Mouse (Mus musculus) lung, postnatal 4 days (tissue): ENCODE measurements at regions not wholly inside any gene's neighbourhood (a gene's known extent, or its start where the extent isn't known, plus 50 kb on each side); places are given as distances from the start of the nearest gene placed in this dataset.
A peak's percentile ranks its signal among the peaks of the same experiment; 100 is the strongest.

Source experiments
- DNase-seq, 2 experiments: peaks; one replicate each; pipeline ENCODE4 v3.0.0; 2021

DNA sequence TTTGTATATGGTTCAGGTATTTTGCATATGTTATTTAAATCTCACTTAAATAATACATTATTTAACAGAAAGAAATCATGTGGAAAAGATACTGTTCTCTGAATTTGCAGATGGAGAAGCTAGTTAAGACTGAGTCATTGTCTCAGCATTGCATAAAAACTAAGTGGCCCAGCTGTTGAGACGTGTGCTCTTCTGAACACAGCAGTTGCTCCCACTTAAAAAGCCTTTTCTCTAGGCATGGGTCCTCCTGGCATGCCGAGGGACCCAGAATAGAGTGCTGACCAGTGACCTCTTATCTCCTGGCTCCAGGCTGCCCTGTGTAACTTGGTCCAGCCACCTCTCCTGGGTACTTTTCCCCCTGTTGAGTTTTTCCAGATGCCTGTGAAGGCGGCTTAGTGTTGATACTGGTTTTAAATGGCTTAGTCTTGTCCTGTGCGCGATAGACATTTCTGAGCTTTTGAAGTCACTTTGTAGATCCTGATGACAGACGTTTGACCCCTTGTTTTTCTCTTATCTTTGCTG lies 312.2 kb downstream of the Plpp3 start:
- no peak for DNase-seq

DNA sequence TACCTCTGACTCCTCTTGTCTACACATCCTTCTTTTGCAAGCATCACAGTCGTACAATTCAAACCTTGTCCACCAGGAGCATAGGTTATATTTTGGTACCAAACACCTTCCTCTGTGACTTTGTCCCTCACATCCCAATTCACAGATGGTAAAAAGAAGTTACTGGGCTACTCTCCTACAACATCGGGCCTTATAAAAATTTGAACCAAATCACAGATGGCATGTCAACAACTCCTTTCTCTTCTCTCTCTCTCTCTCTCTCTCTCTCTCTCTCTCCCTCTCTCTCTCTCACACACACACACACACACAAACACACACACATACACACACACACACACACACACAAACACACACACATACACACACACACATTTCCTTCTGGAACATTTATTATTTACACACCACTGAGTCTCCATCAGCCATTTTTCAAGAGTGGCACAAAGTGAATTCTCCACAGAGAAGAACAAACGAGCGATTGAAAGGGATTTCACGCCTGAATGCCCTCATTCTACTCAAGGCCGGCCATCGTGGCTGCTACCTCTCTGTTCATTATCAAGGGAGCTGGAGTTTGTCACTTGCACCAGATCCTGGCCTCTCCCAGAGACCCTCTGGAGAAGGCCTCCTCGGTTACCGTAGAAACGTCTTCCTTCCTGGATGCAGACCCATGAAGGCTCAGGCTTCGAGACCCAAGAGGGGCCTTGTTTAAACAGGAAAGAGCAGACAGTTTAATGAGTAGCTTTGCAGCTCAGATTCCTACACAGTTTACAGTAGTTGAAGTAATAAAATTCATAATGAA lies 314.7 kb upstream of the Gm12728 start:
- no peak for DNase-seq

DNA sequence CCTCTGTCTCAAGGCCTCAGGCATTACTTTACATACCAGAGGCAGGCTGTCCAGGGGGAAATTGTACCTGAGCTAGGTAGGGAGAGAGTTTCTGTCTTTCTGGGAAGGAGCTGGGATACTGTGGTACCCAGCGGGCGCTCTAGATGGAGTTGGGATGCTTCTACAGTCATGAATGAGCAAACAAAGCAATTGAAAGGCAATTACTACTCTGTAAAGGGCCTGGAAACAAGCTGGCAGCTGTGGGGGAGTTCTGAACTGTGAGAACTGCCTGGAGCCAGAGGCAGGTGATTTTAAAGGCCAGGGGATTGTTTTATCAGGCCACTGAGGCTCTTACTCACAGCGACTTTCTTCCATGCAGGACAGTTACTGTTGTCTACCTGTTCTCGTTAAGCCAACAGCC lies 313.3 kb upstream of the Gm12728 start:
- no peak for DNase-seq

DNA sequence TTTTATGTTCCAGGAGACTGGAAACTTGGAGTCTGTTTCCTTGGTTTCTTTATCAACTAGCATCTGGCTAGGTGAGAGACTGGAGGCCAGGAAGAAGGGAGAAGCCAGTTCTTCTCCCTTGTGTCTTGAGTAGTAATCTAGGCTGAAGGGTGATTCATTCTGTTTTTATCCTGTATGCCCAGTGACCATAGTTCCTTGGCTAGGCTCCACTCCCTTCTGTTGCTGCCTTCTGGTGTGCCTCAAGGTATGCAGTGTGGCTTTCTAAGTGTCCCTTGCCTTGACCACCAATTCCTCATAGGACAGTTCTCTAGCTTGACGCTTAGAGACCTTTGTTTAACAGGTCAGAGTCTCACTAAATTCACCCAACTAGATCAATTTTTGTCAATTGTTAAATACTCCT lies 303.3 kb upstream of the Gm12728 start:
- DNase-seq = no peak

DNA sequence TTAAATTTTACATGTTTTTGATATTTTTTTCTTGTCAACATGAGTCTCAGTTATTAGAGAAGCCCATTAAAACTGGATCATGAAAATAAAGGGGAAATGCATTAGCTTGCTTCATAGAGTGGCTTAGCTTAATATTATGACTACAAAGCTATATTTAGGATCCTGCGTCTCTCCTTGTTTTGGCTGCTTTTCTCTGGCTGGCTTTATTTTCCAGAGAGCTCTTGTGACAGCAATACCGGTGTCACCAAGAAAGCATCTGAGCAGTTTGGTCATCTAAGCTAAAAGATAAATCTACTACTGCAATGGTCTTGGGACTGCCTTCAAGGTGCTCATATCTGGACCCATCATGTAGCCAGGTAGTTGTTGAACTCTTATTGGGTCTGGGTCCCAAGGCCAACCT lies 293.5 kb upstream of the Gm12728 start:
- DNase-seq = no peak

DNA sequence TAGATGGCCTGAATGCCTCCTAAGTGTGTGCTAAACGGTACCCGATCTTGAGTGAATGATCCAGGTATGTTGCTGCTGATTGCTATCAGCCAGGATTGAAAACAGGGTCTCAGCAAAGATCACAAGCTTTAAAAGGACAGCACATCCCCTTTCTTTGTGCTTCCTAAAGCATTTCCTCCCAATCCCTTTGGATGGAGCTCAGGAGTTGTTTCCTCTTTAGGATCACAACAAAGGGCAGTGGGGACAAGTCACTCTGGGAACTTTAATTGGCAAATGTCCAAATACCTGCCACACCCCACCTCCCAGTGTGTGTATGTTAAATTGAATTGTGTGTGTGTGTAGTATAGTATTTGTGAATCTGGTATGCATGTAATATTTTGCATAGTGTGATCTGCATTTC lies 283.5 kb upstream of the Gm12728 start:
- no peak for DNase-seq

DNA sequence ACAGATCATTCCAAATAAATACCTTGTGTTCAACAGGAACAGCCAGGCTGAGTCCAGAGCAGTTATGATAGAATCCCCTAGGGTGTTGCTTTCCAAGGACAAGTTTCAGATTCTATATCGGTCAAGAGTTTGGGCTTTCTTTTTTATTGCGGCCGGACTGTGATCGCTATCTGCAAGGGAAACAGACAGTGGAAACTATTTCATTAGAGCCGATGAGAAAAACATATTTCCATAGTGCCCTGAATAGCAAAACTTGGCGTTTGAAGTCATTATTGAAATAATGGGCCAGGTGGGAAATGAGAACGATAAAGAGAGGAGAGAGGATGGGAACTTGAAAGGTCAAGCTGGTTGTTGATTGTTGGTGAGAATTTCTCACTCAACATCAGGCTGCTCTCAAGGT lies 282.4 kb upstream of the Gm12728 start:
- DNase-seq = no peak

DNA sequence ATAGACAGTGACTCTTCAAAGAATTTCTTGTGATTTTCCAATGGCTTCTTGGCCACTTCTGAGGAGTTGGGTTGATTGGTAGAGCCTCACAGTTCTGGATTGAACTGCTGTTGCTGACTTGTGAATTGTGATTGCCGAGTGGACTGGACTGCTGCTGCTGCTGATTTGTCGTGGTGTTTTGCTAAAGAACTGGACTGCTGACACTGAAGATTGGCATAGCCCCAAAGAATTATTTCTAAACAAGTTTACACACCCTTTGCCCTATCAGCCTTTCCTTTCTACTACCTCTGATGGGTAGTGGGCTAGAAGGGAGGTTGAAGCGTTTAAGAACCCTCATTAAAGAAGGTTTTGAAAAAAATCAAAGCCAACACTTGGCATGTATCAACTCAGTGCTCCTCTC lies 280.6 kb upstream of the Gm12728 start:
- DNase-seq = no peak

DNA sequence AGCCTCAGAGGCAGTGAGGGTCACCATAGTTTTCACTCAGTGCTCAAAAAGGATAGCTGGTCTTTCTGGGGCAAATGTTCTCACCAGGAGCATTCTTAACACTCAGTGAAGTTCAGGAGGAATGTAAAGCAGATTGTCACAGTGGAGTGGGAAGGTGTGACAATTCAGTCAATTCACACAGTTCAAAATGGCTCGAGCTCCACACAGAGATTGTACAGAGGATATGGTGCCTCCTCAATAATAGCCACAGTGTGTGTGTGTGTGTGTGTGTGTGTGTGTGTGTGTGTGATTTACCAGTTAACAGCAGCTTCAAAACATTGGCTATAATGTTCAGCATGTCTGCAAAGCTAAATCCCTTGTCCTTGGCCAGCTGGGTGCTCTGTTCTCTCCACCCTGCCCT lies 279.3 kb upstream of the Gm12728 start:
- no peak for DNase-seq

DNA sequence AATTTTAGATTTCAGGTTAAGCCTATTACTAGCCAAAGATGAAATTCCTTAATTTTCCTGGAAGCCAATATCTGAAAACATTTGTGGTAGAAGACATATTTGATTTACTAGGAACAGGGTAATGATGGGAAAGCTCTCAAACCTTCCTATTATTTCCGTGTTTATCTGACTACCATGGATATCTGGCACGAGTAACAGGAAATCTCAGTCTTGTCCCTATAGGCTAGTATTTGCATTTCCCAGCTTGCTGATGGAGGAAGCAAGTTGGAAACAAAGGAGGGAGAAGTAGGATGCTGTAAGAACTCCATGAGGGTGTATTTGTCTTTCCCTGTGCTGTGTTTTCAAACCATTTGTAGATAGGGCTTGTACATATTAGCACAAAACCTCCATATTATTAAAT lies 264.5 kb upstream of the Gm12728 start:
- no peak for DNase-seq

DNA sequence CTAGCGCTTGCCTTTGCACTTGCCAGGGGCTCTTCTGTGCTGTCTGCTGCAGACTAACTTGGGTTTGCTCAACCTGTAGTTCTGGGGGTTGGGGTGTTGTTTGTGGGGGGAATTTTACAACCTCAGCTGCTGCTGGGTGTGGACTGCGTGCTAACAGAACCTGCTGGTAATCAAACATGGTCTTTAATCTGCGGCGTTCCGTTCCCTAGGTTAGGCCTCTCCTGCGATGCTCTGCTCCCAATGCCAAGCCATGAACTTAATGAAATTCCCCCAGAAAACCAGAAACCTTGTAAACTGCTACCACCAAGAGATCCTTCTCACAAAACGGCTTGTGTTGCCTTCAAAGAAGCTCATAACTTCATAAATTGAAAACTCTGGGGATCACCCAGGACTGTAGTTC lies 262.9 kb upstream of the Gm12728 start:
- no peak for DNase-seq

DNA sequence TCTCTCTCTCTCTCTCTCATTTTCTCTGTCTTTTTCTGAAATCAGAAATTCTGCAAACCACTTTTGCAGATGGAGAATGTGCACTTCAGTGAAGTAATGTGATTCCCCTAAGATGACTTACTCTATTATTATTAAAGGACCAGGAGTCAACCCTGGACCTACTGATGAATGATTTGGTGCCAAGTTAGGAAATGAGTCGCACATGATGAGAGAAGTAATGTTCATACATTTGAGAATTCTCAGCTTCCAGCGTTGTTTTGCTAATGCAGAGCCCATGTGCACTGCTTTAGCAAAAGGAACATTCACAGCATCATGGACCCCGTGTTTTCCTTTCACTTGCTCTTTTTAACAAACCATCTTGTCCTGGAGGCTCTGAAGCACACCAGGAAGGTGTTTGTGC lies 262.4 kb upstream of the Gm12728 start:
- no peak for DNase-seq

DNA sequence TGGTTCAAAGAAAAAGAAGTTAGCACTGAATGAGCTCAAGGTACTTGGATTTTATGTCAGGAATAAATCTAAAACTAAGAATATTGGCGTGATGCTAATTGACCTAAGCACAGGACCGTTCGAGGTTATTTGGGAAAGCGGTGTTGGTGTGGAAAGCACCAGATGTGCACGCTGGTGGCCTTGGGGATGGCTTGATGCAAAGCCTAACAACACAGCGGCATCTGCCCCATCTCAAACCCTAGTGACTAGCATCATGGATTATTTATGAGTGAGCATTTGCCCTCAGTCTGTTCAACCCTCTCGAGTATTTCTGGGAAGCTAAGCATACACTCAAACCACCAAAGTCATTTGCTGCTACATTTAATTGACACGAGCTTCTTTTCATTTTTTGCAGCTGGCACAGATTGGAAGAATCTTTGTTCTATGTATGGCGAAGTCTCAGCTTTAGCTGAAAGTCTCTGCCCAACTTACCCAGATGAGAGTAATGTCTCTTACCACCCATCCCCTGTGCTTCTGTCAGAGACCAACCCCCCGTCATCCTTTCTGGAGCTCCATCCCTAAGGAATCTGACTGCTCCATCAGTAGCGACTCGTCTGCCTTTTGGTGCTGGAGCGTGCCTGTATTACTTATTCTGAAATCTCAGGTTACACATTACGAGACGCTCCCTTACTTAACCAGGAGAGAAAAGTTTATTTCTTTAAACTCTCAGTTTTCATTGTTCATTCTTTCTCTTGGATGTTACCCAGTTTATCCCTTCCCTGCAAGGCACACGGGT lies 257.8 kb upstream of the Gm12728 start:
- DNase-seq = no peak

DNA sequence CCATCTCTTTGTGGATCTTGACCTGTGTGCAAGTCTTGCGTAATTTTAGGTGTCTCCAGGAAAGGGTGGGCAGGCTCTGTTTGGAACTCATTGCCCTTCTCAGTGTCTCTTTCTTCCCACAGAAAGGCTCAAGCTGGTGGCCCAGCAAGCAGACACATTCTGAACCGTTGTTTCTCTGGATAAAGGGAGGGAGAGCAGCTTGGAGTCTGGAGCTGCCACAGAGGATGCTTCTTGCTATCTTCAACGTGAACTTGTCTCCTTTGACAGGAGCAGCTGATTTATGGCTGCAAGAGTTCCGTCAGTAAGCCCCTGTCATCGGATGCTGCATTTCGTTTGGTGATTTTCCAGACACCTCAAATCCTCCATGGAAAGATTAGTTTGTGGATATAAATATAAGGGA lies 254.2 kb upstream of the Gm12728 start:
- DNase-seq = no peak

DNA sequence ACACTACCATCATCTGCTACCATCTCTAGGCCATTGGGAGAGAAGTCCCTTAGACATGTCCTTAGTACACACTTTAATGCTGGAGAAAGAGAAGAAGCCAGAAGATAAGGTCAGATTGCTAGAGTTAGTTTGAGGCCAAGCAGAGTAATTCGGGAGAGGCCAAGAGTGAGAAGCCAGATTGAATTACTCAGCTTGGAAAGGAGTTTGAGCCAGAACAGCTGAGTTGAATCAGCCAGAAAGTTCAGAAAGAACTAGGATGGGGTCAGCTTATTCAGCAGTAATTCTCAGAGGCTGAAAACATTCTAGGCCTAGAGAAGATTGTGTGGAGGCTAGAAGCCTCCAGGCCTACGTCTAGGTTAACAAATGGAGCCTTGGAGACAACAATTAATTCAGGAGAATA lies 244.2 kb upstream of the Gm12728 start:
- no peak for DNase-seq

DNA sequence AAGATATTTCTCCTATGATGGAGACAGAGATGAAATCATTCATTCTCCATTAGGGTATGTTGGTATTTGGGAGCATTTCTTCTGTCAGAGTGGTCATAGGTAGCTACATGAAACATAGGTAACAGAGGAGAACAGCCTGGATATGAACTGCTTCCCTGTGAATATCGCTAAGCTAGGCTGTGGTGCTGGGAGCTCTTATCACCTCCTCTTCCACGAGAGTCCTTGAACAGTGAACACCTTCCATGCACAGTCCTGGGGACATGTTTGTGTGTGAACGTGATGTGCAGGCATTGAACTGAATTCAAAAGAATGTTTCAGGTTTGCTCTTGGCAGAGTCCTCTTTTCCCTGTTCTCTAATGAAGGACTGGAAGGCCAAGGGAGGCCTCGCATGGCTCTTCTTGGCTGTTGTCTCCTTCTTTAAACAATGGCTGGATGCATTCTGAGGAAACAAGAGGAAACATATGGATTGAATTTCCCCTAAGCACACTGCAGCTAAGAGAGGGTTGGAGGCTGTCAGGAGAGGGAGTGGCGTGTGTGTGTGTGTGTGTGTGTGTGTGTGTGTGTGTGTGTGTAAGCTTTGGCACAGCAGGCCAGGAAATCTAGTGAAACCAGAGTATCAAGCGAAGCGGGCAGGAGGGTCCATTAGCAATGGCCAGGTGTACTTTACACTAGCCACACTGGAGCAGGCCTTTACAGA lies 239.8 kb upstream of the Gm12728 start:
- peak; percentile 13 to 30 for DNase-seq

DNA sequence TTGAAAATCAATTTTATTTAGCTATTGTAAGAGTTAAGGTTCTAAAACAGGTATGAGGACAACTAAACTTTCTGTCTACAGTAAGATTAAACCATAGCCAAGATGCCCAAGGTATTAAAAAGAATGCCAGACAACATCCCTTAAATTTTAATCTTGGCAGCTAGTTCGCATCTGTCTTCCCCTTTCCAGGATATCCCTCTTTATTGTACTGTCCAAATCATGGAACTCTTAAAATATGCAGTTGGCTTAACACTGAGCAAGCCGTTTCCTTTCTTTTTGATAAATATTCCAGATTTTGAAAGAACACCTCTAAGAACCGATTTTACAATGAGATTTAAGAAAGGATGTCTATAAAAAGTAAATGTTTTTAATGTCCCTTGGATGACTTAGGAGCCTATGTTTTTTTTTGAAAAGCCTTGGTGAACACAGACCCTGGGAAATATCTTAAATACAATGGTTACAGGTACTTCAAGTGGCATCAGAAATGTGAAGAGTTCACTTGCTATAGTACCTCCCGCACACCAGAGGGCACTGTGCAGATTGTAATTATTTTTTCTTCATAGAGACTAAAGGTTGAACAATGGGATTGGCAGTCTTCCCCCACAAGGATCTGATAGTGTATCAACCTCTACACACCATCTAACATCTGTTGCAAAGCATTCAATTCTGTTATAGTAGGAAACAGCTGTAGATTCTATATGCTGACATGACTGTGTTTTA lies 237.5 kb upstream of the Gm12728 start:
- DNase-seq = no peak

DNA sequence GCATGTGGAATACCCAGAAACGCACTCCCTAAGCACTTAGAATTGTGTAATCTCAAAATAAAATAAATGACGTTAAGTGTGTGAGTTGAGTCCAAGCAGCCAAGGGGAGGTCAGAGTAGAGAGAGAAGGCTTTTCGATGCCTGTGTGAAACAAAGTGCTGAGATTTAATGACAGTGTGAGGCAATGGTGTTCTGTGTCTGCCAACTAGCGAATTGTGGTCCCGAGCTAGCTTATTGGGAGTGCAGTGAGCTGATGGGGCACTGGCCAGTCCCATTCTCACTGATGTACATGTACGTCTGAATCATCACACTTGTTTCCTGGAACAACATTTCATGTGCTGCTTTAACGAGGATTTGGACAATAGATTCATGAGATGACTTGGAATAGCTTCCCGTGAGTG lies 234.7 kb upstream of the Gm12728 start:
- no peak for DNase-seq

DNA sequence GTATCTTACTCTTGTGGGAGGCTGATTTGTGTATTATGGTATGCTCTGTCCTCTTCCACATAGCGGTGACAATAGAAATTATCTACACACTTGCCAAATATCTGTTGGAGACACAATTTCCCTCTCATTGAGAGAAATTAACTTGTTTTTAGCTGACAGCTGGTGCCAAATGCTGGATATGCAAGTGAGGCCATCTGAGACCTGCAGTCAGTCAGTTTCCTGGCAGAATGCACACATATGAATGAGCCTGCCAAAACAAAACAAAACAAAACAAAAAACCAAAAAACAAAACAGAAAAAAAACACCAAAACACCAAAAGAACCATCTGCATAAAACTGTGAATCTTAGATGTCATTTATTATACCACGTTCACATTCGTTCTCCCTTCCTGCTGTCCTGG lies 233.7 kb upstream of the Gm12728 start:
- no peak for DNase-seq

DNA sequence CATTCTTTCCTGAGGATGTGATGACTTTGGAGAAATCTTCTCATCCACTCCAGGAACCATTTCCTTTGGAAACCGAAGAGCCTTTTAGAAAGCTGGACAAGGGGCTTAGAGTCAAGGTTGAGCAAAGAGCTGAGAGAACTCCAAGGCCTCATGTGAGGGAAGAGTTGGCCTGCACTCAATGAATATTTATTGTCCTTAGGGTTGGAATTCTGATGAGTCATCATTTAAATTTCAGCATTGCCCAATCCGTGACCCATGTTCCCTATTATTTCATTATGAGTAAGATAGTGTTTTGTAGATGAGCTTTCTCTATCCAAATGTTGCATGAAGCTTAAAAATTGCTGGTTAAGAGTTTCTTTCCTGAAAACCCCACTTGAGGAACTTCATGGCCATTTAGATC lies 232.3 kb upstream of the Gm12728 start:
- DNase-seq = no peak

DNA sequence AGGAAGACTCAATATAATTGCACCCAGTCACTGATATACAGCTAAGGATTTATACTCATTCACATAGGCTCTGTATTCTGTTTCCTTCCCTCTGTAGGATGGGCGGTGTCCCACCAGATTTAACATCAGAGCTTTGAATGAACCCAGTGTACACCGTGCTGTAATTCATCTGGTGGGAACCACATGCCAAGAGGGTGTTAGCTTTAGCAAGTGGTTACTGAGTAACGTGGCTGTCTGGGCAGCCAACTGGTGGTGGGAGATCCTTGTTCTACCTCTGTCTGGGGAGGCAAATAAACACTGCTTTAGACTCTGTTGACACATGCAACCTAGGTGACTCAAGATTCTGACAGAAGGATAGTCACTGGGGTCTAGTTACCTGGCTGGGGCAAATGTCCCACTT lies 229.6 kb upstream of the Gm12728 start:
- DNase-seq = no peak

DNA sequence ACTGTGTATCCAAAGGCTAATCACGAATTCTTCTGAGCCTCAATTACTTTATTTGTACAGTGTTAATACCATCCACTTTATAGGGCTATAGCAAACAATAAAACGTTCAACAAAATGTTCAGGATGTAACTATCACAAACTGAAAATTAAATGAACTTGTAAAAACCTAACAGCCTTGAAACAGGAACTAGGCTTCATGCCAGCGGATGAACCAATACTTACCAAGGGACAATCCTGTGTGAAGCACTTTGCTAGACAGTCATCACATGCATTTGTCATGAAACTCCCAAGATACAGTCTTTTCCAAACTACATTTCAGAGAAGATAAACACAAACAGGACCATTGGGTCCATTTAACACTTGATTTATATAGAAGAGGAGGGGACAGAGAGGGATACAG lies 228.9 kb upstream of the Gm12728 start:
- no peak for DNase-seq

DNA sequence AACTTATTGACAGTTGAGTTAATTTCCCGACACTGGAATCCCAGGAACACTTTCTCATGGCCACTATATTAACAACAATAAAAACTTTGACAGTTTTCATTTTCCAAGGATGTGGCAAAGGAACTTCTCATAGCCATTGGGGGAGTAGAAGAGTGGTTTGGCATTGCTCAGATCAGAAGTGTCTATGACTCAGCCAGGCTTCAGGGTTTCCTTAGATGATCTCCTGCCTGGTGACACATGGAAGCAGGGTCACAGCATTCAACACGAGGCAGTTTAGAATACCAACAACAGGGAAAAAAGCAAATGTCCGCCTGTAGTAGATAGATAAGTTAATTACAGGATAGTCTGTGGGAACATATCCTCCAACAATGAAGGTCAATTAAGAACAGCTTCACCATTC lies 228.1 kb upstream of the Gm12728 start:
- no peak for DNase-seq
